Mouse (Mus musculus) ES-Bruce4 (cell line): ENCODE measurements around the gene Arhgef10l.

ENCODE experiments used
- CTCF ChIP-seq: IDR thresholded peaks from one replicate; pipeline ENCODE4 v1.8.1; 2011; ENCODE audit warnings: low read depth, low read length
- POLR2A ChIP-seq: IDR thresholded peaks from one replicate; pipeline ENCODE4 v1.8.1; 2011; ENCODE audit warnings: low read length; ENCODE audit not compliant: insufficient read depth

DNA sequence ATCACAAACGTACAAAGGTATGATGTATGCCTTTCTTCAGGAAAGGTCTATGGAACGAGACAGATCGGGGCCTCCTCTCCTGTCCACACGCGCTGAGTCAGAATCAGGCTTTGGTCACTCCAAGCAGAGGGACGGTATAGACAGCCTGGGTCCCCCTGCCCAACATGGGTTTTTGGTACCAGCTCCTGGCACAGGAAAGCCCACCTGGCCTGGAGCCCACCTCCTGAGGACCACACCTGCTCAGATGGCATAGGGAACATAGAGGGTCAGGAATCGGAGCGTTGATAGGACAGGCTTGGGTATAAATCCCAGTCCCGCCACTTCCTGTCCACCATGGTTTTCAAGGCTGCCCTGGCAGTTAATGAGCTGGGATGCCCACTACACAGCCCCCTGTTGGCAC is 145.1 kb downstream of the Arhgef10l start:
- TF ChIP-seq CTCF (no peak), POLR2A (no peak)
